Mouse (Mus musculus): ENCODE results near the gene Sp1.

DNA sequence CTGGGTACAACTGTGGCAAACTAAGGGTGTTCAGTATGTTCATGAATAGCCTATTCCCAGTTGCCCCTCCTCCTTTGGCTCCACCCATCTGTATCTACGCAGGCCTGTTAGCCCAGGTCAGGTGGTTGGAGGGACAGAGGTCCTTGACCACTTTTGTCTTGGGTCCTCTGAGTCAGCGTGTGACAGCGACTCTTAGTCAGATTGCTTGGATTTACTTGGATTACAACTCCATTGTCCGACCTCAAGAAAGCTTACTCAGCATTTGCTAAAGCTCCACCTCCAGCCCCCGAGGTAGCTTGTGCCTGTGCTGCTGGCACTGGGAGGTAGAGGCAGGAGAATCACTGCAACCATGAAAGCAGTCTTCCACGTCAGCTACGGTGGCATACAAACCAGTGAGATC, 45.0 kb downstream of the Sp1 start:
- TF ChIP-seq CTCF (IDR thresholded peaks at IDR 0.05; ENCODE audit: low read depth) (no peak), EP300 (IDR thresholded peaks at IDR 0.05; ENCODE audit: low read depth) (no peak)

Data from heart, postnatal 0 days (tissue).